Mouse (Mus musculus) E14TG2a.4 (cell line): ENCODE measurements at regions not wholly inside any gene's neighbourhood (a gene's known extent, or its start where the extent isn't known, plus 50 kb on each side); places are given as distances from the start of the nearest gene placed in this dataset.

Experiments used
- CTCF ChIP-seq: conservative IDR thresholded peaks from 2 replicates; pipeline ENCODE4 v1.5.1; 2014; ENCODE audit warnings: low read length
- POU5F1 ChIP-seq: IDR thresholded peaks from 2 replicates; pipeline ENCODE4 v1.6.1; 2014; ENCODE audit warnings: low read length, borderline replicate concordance

DNA sequence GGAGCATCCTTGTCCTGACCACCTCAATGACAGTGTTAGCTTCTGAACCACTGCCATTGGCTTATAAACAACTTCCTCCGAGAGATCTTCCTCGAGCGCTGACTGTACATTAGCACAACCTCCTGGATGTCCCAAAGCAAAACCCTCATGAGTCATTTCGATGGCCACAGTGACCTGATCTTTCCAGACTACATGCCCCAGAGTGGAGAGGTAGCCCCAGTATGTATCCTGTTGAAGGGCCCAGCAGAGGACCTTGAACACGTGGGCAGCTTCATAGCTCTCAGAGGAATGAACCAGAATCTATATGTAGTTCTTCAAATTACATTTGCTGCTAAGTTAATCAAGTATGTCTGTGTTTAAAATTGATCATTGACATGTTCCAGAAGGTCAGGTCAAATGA, 118.1 kb downstream of the Mtx3 start:
- no peak for TF ChIP-seq CTCF
- no peak for TF ChIP-seq POU5F1
